Mouse (Mus musculus): ENCODE results near the gene Cryzl1.

Cryzl1 gene

GRCm38 (mm10) chr16:91728123-91729065 lies at the start of gene Cryzl1:
Gene Cryzl1 (minus strand): TSS chr16:91728975.
- DNase-seq (ENCODE audit: low read depth, low spot score), result peak; percentile 95

- no peak for DNase-seq (ENCODE audit: low read depth, low spot score)
Measured at GRCm38 (mm10) chr16:91772586-91772985, 43.8 kb upstream of the Cryzl1 start.

- no peak for DNase-seq (ENCODE audit: low read depth, low spot score)
Measured at GRCm38 (mm10) chr16:91771334-91771733, 42.6 kb upstream of the Cryzl1 start.

GRCm38 (mm10) chr16:91770662-91771061 lies 41.9 kb upstream of the Cryzl1 start:
- DNase-seq (ENCODE audit: low read depth, low spot score), result peak; percentile 37

GRCm38 (mm10) chr16:91769911-91770310 lies 41.1 kb upstream of the Cryzl1 start:
- no peak for DNase-seq (ENCODE audit: low read depth, low spot score)

GRCm38 (mm10) chr16:91768586-91768985 lies 39.8 kb upstream of the Cryzl1 start:
- DNase-seq (ENCODE audit: low read depth, low spot score), result no peak

GRCm38 (mm10) chr16:91767165-91767701 lies 38.5 kb upstream of the Cryzl1 start:
- DNase-seq (ENCODE audit: low read depth, low spot score), result no peak

GRCm38 (mm10) chr16:91765816-91766210 lies 37.0 kb upstream of the Cryzl1 start:
- DNase-seq (ENCODE audit: low read depth, low spot score), result no peak

GRCm38 (mm10) chr16:91765121-91765815 lies 36.5 kb upstream of the Cryzl1 start:
- no peak for DNase-seq (ENCODE audit: low read depth, low spot score)

- no peak for DNase-seq (ENCODE audit: low read depth, low spot score)
Measured at GRCm38 (mm10) chr16:91764414-91764813, 35.6 kb upstream of the Cryzl1 start.

- no peak for DNase-seq (ENCODE audit: low read depth, low spot score)
Measured at GRCm38 (mm10) chr16:91763975-91764374, 35.2 kb upstream of the Cryzl1 start.

GRCm38 (mm10) chr16:91762476-91762875 lies 33.7 kb upstream of the Cryzl1 start:
- DNase-seq (ENCODE audit: low read depth, low spot score), result no peak

GRCm38 (mm10) chr16:91761761-91762160 lies 33.0 kb upstream of the Cryzl1 start:
- no peak for DNase-seq (ENCODE audit: low read depth, low spot score)

- DNase-seq (ENCODE audit: low read depth, low spot score), result no peak
Measured at GRCm38 (mm10) chr16:91761202-91761601, 32.4 kb upstream of the Cryzl1 start.

GRCm38 (mm10) chr16:91754957-91755356 lies 26.2 kb upstream of the Cryzl1 start:
- no peak for DNase-seq (ENCODE audit: low read depth, low spot score)

GRCm38 (mm10) chr16:91753611-91754010 lies 24.8 kb upstream of the Cryzl1 start:
- no peak for DNase-seq (ENCODE audit: low read depth, low spot score)

GRCm38 (mm10) chr16:91751644-91752385 lies 23.0 kb upstream of the Cryzl1 start:
- no peak for DNase-seq (ENCODE audit: low read depth, low spot score)

- DNase-seq (ENCODE audit: low read depth, low spot score), result no peak
Measured at GRCm38 (mm10) chr16:91747567-91747966, 18.8 kb upstream of the Cryzl1 start.

- DNase-seq (ENCODE audit: low read depth, low spot score), result peak; percentile 56
Measured at GRCm38 (mm10) chr16:91746101-91746950, 17.6 kb upstream of the Cryzl1 start.

GRCm38 (mm10) chr16:91743055-91743454 lies 14.3 kb upstream of the Cryzl1 start:
- DNase-seq (ENCODE audit: low read depth, low spot score), result no peak

- no peak for DNase-seq (ENCODE audit: low read depth, low spot score)
Measured at GRCm38 (mm10) chr16:91740918-91741255, 12.1 kb upstream of the Cryzl1 start.
